Mouse (Mus musculus): ENCODE measurements around the gene Olfr1361.

The Olfr1361 gene

DNA sequence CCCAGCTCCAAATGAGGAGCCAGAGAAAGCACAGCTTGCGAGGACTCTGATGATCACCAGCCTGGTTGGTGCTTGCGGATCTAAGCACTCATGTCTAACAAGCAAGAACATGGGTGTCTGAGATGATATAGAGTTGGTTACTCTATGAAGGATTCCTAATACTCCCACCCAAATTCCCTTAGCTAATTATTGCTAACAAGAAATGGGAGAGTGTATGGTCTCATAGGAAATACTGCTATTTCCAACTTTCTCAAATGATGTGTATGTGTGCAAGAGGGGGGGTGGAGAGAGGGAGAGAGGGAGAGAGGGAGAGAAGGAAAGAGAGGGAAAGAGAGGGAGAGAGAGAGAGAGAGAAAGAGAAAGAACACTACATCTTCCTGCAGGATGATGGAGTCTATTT is at the start of gene Olfr1361:
Gene Olfr1361, minus strand, starts transcription at position 101 of the 400 bp plus-strand sequence.
- DNase-seq, result no peak

DNA sequence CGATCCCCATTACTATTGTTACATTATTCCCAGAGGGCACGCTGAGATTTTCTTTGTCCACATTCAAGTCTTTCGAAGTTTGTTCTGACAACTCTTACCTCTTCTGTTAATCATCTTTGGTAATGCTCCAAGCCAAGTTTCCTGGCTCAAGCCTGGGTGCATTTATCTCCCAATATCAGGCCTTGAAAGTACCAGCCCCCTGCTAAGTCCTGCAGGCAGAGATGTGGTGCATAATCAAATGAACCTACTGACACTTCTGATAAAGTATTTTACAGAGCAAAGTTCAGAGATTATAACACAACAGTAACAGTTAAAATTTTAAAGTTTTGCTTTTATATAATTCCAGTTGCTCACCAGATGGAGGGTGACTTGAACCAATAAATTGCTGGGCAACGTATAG is 48.5 kb upstream of the Olfr1361 start:
- no peak for DNase-seq

DNA sequence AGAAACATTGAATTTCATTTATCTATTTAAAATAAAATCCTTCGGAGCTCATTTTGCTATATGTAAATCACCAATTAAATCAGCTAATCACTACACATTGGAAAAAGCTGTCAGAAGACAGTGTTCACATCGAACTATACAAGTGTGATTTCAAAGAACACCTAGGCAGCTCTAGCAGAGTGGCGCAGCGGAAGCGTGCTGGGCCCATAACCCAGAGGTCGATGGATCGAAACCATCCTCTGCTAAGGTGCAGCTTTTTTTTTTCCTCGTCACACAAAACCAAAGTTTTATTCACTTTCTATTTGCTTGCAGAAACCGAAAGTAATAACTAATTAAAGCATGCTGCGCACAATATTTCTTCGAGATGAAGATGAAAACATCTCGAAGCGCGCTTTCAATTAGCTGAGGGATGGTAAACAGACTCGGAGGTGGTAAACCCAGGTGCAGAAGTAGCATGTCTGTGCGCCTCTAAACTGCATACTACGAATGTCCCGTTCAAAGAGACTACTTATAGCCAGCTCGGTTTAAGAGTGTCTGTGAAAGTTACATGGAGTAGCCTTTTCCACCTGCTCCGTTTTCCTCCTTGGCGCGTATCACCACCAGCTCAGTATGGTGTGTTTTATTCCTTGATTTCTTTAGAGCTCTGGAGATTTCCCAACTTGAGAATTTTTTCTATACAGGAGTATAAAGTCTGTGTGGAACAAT is 47.8 kb upstream of the Olfr1361 start:
- DNase-seq, result peak; percentile 88 to 89

DNA sequence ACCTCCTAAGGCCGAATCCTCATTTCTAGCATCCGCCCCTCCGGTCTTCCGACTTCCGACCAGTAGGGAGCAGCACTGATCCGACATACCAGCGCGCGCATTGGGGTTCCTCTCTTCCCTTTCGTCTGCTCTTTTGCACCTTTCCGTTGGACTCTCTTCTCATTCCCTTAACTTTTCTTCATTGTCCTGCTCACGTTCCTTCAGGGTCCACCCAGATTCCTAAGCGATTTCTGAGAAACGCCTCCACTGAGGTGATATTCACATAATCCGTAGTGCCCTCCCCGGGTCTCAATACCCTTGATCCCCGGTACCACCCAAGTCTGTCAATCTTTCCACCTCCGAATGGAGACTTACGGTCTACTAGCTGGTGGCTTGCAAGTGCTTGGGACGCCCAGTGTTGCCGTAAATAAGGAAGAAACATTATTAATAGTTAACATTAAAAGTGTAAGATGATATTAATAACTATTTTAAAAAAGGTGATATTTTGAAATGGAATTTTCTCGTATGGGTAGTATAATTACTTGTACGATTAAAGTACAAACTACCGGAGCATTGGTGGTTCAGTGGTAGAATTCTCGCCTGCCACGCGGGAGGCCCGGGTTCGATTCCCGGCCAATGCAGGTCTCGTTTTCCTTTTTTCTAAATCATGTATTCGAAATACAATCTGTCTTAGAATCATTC is 47.0 kb upstream of the Olfr1361 start:
- DNase-seq, result peak; percentile 92 to 96

DNA sequence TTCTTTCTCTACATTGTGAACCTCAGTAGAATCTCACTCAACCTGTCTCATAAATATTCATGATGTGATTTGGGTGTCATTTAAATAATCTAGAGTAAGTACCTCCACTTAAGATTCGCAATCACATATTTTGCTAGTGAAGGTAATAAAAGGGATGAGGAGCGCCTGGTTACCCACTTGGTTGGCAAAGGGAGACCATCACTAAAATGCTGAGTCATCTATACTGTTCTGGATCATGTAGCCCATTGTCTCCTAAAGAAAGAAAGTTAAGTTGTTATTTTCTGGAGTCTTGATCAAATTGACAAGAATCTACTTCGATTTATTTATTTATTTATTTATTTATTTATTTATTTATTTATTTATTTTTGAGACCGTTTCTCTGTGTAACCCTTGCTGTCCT is 43.5 kb upstream of the Olfr1361 start:
- no peak for DNase-seq

DNA sequence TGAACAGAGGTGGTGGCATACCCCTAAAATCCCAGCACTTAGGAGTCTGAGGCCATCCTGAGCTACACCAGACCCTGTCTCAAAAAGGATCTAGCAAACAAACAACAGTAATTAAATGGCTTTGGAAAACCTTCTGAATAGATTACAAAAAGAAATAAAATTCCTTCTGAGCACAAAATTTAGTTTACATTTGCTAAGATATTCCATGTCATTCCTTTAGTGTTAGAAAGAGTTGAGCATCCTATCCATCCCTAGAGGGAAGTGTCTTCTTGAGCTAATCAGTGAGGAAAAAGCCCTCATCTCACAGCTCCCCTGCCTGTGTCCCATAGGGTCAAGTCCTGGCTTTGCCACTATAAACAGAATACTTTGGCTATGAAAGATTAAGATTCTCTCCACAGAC is 34.6 kb upstream of the Olfr1361 start, which contains the start of gene Olfr1359:
Gene Olfr1359, plus strand, starts transcription at position 301 of the 400 bp plus-strand sequence.
- no peak for DNase-seq

DNA sequence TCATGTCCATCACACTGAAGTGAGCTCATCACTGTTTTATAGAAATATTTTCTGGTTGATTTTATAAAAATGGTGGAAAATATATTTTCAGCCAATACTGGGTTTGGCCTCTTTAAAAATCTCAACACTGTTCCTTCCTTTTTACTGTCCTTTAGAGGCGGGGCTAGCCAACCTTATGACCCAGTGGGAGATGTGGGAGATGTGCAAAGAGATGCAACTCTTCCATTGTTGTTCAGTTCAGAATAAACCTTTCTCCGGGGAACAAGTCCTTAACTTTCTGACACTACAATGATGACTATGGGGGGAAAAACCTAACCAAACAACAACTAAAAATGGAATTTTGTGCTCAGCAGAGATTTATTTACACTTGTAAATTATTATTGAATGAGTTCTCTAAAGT is 14.1 kb upstream of the Olfr1361 start, which contains the start of gene Olfr1360:
Gene Olfr1360, minus strand, starts transcription at position 101 of the 400 bp plus-strand sequence.
- DNase-seq, result no peak

DNA sequence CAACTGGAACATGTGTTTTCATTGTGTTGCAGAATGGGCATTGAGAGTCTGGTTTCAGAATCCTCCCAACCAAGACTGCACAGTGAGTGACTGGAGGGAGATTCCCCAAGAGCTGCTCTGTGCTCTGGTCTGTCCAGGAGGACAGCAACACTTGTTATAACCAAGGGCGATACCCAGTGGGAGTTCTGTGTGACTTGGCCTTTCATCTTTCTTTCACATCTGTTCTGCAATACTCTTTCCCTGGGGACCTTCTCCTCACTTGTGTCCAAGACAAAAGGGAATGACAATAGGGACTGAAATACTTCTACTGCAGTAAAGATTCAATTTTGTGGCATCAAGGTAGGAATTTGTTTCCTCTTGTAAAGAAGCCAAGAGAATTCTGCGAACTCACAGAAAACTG is 20.8 kb downstream of the Olfr1361 start, which contains the start of gene Olfr11:
Gene Olfr11, minus strand, starts transcription at position 101 of the 400 bp plus-strand sequence.
- no peak for DNase-seq

DNA sequence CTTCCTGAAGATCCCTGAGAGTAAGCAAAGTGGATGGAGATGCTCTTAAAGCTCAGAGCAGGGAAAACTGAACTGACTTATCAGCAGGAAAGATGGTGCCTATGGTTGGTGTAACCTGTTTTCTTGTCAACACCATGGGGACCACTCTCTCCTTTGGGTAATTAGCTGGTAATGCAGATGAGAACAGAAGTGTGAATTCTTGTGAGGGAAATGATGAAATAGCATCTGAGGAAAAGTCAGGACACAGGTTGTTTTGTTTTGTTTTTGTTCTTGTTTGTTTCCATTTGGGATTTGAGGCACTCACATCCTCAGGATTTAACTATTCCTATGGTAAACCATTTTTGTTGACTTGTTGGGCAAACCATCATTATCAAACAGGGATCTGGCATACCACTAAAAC is 49.3 kb downstream of the Olfr1361 start, which contains the start of gene Olfr1362:
Gene Olfr1362, minus strand, starts transcription at position 101 of the 400 bp plus-strand sequence.
- no peak for DNase-seq
